Mouse (Mus musculus) adrenal gland, adult (tissue): ENCODE measurements around the gene Usp38.
"Not testable (repeated sequence)": the region's sequence is repeated elsewhere in the genome, so short reads cannot be mapped to it uniquely, and the experiment has no call there.

Experiments
- DNase-seq, 2 experiments: peaks; one replicate each; pipeline ENCODE4 v3.0.0; 2022 to 2023; ENCODE audit warnings: low spot score in 1 of 2; ENCODE audit not compliant: inconsistent age in 2 of 2

The Usp38 gene

DNA sequence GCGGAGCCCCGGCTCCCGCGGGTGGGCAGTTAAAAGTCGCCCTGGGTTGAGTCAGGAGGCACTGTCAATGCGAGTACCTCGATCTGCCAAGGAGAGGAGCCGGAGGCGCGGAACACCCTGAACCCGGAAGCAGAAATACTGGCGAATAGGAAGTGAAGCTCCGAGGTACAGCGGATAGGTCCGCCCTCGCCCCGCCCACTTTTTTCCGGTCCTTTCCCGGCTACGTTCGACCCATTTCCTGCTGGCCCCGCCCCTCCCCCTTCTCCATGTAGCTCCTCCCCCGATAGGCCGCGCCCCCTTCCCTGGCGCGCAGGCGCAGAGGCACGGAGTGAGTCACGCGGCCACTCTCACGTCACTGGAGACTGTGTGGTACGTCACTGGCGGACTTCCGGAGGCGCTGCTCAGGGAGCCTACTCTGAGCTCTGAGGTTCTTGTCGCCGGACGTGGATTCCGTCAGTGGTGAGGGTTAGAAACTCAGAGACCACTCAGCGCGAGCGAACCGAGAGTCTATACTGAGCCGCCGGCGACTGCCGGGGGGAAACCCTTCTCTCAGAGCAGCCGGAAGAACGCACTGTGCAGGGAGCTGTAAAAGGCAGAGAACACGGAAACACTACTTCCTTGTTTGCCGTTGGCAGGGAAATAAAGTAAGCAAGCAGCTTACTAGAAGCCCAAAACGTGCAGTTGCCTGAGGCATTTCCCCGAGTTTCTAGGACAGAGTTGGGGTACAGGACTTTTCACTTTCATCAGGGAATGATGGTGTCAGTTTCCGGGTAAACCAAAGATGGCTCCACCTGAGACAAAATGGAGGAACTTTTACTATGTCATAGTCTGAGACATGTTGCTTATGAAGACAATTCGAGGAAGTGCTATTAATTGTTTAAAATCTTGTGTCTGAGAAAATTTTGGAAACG, at the start of gene Usp38:
Gene Usp38, minus strand, starts transcription at position 140 of the 911 bp plus-strand sequence.
- DNase-seq, result peak; percentile 99 to 100

DNA sequence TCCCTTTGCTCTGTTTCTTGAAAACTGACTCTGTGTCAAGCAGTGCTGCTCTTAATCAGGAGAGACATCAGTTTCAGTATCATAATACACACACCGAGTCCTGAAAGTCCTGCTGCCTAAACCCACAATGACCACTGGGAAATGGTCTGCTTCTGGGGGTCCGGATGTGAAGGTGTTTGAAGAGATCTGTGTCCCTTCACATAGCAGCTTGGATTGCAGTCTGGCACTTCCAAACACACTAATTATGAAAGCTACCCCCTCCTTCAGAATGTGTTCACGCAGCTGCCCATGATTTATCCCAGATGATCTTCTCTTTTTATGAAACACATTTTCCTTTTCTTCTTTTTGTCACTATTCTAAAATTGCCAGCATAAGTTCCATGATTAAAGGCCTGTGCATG, 47.8 kb upstream of the Usp38 start:
- no peak for DNase-seq

DNA sequence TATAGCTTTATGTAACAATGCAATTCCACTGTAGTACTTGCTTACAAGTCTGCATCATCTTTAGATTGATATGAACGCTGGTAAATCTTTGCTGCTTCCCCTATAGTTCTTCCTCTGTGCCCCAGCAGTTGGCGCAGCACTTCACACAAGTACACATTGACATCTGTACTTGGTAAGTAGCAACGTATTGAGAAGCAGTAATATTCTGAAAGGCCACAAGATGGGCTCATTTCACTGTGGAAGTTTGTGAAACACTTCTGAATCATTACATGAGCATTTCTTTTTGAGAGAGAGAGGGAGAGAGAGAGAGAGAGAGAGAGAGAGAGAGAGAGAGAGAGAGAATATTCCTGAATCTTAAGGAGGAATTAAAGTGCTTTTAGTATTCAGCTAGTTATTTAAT, 47.2 kb upstream of the Usp38 start:
- peak in 1 of 2 experiments; percentile 50 for DNase-seq

DNA sequence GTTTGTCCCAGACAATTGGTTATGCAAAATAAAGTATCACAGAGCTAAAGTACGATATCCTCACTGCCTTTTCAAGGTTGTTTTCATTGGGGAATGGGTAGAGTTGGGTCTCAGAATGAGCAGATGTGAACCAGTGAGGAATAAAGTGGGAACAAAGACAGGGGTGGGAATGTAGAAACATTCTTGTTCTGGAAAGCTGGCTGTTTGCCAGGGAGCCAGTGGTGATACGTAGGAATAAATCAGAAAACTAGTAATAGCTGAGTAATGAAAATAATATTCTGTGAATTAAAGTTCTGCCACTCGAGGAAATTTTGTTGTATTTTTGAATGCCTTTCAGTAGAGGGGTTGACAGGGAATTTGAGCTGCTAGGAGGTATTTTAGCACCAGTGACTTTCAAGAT, 29.5 kb upstream of the Usp38 start:
- DNase-seq, result no peak

DNA sequence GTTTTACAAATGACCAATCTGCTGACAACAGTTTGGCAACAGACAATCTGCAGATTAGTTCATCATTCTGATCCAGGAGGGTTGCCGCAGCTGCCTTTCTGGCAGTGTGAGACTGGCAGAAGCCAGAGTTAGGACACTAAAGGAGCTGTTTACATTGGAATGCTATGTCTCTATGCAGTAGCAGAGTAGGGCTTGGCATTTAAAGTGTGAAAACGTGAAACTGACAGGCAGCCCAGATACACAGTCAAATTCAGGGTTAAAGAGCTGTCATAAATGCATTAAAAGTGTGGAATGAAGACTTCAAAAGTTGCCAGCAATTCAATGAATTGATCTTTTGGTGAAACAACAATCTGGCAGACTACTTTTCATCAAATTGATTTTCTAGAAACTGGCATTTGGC, 13.3 kb upstream of the Usp38 start:
- DNase-seq, result no peak

DNA sequence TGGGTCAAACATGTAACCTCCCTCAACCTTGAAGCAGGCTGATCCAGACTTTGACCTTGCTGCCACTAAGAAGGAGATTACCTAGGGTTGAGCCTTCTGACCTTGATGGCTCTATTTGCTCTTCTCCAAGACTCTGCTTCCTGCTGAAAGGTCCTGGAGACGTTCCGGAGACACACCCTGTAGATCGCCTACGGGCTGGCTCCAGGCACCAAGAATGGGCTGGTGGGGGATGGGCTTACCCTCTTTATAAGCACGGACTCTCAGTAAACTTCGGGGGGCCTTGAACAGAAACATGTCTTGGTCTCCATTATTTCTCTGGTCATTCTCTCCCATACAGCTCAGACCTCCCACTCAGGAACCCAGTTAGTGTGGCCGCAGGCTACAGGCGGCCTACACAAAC, 2.8 kb upstream of the Usp38 start:
- DNase-seq, result not testable (repeated sequence)

DNA sequence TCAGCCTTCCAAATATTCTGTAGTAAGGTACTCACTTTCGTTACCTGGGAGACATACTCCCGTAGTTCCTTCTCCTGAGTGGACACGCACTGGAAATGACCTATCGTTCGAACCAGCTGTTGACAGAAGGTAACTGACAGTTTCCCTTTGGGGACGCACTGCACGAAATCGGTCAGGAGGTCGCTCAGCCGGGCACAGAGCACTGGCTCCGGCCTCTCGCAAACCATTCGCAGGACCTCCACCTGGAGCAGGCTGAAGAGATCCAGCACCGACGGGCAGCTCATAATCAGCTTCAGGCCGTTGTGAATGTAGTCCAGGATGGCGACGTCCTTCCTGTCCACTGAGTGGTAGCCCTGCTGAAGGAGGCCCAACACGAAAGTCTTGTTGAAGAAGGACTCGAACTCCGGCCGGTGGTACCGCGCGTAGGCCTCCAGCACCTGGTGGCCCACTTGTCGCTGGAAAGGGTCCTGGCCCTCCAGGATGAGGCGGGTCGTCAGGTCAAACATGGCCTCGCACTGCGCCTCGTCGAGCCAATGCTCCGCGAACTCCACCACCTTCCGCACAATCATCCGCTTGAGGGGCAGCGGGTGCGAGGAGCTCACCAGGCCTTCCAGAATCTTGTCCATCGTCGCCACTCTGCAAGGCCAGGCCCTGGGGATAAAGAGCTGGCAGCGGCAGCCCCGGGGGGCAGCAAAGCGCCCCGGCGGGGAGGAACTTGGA, 757 bp downstream of the Usp38 start:
- DNase-seq, result no peak

DNA sequence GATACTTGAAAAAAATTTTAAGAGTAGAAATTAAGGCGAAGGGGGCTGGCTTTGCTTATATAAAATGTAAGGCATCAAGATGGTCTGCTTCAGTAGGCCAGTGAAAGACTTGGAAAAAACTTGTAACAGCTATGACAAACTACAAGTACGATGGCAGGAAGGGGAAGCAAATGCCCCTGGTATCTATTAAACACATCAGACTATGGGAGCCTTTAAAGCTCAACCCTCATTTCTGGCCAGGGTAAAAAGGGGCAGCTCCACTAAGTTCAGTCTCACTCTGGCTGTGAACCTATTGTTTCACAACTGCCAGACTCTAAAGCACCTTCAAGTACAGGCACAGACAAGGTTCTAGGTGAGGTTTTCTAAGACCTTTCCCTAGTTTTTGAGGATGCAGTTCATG, 2.0 kb downstream of the Usp38 start:
- peak in 1 of 2 experiments; percentile 41 for DNase-seq

DNA sequence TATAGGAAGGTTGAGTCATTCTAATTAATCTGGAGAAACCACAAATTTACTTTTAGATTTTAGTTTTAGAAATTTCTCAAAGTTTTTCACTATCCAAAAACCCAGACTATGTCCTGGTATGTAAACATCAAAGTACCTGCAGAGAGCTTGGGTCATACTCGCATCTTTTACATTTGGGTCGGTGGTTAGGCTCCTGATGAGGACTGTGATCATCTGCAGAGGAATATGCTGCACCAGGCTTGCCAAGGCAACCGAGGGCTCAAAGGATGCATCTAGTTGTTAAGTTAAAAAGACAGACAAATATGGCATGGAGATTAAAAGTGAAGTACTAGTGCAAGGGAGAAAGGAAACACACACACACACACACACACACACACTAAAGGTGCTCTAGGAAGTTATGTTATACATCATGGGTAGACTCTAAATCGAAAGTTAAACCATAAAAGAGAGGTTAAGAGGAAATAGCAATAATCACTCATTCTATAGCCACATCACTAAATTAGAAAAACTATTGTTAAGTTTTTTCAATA, 2.6 kb downstream of the Usp38 start:
- no peak for DNase-seq

DNA sequence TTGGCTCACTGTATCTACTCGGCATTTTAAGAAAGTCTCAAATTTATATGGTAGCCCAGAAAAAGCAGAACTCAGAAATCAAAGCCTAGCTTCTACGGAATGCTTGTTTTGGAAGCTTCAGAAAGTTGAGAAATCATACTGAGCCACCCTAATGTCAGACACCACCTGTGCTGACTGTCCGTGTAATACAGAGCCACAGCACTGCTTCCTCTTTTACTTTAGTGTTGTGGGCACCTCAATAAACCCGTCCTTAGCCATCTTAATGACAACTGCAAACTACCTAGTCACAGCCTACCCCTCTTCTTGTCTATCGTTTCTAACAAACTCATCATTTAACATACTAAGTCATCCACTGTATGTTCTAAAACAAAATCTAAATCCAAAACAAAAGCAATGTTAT, 4.3 kb downstream of the Usp38 start:
- no peak for DNase-seq

DNA sequence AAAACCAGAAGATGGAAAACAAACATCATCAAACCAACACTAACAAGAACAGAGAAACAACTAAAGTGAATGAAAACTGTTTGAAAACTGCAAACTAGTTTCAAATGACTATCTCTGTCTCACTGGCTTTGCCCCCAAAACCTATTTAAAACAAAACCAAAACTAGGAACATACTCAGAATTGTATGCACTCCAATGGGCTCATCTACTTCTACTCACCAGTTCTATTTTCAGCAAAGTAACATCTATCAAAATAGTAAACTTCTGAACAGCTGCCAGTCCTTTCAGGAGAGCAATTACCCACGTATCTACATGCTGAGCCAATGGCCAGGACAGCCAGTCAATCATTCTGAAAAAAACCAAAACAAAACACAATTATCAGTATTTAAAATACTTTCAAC, 9.6 kb downstream of the Usp38 start:
- no peak for DNase-seq

DNA sequence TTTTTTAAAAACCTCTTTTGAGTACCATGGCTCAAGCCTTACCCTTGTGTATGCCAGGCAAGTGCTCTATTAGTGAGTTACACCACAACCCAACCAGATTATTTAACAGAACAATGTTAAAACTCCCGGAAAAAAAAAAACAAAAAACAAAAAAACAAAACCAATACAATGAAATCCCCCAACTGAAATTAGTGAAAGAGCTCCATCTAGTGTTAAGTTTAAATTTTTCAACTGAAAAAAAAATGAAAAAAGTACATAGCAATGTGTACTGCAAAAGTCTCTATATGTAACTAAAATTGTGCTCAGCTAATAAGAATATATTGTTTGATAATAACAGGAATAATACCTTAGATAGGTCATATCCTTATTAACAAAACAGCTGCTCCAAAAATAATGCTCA, 18.1 kb downstream of the Usp38 start:
- DNase-seq, result no peak

DNA sequence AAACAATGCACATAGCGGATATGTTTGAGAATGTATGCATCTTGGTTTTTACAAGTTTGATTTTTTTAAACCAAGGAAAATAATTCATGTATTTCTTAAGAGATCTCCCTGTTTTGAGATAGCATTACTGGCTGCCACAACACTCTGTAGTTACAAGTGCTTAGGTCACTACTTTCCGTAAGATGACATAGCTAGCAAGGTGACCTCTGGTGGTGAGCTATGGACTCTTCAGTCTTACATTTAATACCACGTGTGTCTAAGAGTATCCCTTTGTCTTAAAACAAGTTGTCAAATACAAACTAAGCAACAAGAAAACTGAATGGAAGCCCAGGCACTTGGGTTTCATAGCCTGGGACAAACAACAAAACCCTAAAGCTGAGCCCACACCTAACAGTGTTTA, 22.8 kb downstream of the Usp38 start:
- DNase-seq, result peak in 1 of 2 experiments; percentile 73

DNA sequence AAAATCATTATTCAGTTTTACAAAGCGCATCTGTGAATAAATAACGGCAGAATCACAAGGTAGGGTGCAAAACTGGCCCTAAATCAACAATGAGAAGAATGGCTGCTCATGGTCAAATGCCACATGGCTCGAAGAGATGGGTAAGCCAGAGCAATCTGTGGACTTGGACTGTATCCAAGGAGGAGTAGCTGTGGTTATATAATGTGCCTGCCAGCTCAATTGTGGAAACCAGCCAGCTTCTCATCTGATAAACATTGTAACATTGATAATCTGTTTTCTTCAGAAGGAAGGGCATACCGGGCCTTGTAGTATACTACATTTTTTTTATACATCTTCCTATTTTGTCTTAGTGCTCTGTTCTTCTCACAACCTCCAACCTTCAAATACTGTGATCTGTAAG, 31.9 kb downstream of the Usp38 start:
- peak; percentile 34 to 82 for DNase-seq

DNA sequence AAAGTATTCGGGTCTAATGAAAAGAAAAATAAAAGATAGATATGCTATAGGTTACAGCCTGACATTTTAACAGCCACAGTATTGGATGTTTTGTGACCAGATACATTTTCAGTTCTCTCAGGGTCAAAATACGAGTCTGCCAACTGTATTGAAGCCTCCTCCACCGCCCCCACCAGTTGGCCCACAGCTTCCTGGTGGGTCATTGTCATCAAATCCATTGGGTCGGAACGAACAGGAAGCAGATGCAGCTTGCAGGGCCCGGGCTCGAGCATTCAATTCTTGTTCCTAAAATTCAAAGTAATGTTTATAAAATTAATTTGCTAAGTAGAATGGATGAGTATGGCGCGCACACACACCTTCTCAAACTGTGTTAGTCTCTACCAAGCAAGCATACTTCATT, 33.0 kb downstream of the Usp38 start:
- no peak for DNase-seq

DNA sequence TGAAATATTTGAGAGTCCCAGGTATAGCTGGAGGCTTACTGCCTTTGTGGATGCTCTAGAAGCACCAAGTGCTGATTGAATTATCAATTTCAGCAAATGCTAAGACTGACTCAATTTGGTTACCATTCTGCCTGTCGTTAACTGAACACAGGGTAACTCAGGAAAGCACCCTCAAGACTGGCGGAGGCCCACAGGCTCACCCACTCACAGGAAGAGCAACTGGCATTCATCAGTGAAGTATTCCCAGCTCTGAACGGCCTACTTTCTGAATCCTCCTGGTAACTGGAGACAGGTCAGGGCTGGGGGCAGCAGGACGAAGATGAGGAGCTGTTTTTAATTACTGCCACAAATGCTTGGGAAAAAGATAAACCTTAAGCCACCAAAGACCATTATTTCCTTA, 34.7 kb downstream of the Usp38 start:
- no peak for DNase-seq

DNA sequence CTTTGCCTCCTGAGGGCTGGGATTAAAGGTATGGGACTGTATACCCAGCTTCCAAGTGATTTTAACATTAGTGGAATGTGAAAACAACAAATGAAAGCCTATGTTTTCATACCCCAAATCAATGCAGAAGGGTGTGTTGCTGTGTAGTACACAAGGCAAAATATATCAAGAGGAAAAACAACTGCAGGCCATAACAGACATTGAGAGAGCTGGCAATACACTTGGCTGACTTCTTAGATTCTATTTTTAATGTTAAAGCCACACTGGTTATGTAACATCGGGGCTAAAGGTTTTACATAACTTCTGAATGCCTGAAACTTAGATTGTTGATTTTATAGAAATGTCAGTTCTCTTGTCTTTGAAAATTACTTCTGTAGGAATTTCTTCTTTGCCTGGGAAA, 37.5 kb downstream of the Usp38 start:
- peak in 1 of 2 experiments; percentile 57 for DNase-seq

DNA sequence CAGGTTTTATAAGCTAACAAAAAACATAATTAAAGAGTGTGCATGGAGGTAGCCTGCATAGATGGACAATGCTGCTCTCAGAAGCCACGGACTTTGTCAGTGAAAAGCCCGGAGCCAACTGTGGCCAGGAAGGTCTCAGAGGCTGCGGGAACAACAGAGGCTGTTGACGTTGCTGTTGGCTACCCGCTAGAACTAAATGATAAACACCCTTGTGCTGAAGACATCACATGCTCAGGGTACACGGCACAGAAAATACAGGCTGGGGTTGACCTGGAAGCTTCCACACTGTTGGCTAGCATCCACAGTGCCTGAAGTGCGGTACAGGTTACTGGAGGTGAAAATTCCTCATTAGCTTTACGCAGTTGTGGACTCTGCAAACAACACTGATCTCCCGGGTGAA, 43.6 kb downstream of the Usp38 start:
- DNase-seq, result no peak

DNA sequence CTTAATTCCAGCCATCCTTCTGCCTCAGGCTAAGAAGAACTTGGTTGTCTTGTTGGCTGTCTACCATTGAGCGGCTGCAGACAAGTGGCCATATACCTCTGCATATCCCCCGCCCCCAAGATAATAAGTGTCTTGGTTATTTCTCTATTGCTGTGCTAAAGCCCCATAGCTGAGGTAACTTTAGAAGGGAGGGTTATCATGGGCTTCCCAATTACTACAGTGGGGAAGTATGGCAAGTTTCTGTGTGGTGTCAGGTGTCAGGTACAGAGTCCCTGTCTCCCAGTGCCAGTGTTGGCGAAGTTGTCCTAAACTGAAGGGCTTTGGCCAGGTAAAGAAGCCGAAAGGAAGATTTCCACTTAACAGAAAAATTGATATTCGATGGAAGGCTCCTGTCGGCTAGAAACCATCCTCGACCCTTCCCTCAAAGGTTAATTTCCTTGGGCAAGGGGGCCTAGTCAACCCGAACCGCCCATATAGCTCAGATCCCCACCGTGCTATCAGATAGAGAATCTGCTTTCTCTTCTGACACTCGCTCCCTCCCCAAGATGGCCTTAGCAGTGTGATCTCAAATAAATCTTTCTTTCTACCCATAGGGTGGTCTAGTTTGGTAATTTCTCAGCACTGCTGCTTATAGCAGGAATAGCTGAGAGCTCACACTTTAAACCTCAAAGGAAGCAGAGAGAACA, 44.6 kb downstream of the Usp38 start:
- DNase-seq, result no peak

DNA sequence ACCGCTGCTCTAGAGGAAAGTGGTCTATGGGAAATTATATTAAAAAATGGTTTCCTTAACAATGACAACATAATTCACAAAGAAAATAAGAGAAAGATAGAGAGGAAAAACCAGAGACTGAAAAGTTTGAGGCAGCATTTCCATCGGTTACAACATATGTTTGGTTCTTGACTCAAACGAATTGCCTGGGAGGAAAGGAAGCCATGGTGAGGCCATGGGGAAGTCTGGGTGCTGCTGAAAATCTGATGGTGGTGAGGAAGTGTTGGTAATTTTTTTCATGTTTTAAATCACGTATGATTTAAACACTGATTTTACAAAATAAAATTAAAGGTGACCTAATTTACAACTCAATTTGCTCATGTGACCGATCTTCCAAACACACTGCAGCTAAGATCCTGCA, 45.3 kb downstream of the Usp38 start:
- DNase-seq, result no peak

DNA sequence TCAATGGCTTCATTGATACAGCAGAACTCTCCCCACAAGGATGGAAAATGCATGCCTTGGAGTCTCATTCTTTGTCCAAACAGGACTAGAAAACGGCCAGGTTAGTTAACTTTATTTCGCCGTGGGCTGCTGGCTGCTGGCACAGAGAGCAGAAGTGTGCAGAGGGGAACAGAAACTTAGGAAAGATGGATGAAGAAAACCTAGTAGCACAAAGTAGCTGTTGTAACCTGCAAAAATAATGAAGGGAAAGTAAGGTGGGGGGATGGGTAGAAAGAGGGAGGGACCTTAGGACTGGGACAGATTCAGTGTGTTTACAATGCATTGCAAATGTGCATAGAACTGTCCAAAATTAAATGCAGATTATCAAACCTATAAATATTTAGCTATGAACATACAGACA, 51.6 kb downstream of the Usp38 start:
- DNase-seq, result no peak

DNA sequence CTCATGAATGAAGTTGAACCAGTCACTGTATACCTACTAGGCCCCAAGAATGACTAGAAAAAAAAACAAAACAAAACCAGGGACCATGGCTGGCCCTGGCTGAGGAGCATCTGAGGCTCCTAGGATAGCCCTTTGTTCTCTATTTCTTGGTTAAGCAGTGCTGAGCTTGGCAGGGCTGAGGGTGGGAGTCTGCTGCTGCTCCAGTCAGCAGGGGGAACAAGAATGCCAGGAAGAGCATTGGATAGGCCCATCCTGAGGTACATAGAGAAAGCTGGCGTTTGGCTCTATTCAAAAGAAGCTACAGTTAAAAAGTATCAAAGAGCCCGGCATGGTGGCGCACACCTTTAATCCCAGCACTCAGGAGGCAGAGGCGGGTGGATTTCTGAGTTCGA, 52.1 kb downstream of the Usp38 start:
- no peak for DNase-seq
